In the genomic region with DNA sequence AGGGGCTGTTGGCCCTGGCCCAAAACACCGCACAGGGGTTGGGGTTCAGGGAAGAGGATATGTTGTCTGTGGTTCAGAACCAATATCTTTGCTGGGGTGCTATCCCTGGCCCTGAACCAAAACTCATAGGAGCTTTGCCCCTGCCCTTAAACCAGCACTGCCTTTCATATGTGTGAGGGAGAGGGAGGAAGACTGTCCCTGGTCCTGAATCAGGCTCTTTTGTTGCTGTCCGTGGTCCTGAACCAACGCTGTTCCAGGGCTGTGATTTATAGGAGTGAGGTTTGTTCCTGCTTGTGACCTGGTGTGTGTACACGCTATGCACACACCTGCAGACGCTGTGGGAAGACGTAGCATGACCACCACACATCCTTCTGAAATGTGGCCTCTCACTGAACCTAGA, we compare ENCODE assay signal across 8 mouse cellular contexts.
DNase-seq lines count a peak whose midpoint lies in the region; ATAC-seq lines count a peak whose summit lies in the region.

No protein-coding gene starts in this region.

- no peak overlapping the region for H3K9ac ChIP-seq in neural tube, embryonic 15.5 days (replicated peaks)
- H3K9ac ChIP-seq in limb, embryonic 15.5 days: no peak overlapping the region

- H3K36me3 ChIP-seq in neural tube, embryonic 15.5 days: no peaks in the 10 kb centered on the region
- H3K36me3 ChIP-seq in limb, embryonic 15.5 days: no peaks in the 10 kb centered on the region

- no peak overlapping the region for H3K4me2 ChIP-seq in neural tube, embryonic 15.5 days
- H3K4me2 ChIP-seq in limb, embryonic 15.5 days: no peak overlapping the region

- H3K4me3 ChIP-seq in neural tube, embryonic 15.5 days (replicated peaks): no peak overlapping the region
- no peak overlapping the region for H3K4me3 ChIP-seq in limb, embryonic 15.5 days

- peak; percentile 73 for DNase-seq in neural tube, embryonic 10.5 days (ENCODE audit: extremely low spot score, low spot score)
- peak; percentile 83 for DNase-seq in embryo, embryonic 10.5 days (ENCODE audit: low spot score)
- DNase-seq in heart, postnatal 36 days: peak; percentile 59 to 62
- DNase-seq in skeletal muscle tissue, adult 2 months (ENCODE audit: low read depth, low spot score): peak; percentile 22
- no peak for DNase-seq in layer of hippocampus, postnatal 36 days

- no peak overlapping the region for H3K27ac ChIP-seq in neural tube, embryonic 15.5 days (replicated peaks)
- H3K27ac ChIP-seq in limb, embryonic 15.5 days: no peak overlapping the region

- intact Hi-C loops in heart, postnatal 36 days (cut with DNase I): loop anchor here (10.0 kb wide), 1 partner anchor 120 kb away; no protein-coding TSS in a partner anchor

- ATAC-seq in neural tube, embryonic 15.5 days (ENCODE audit: low FRiP score): no peak
- peak; percentile 77 for ATAC-seq in limb, embryonic 15.5 days (ENCODE audit: insufficient number of reproducible peaks, low FRiP score, low TSS enrichment, low read depth)
- ATAC-seq in activated CD4-positive, CD25-positive, alpha-beta regulatory T cell, adult 4 months: no peak

- no peaks in the 10 kb centered on the region for H3K9me3 ChIP-seq in neural tube, embryonic 15.5 days (replicated peaks)
- H3K9me3 ChIP-seq in limb, embryonic 15.5 days: no peaks in the 10 kb centered on the region

- H3K4me1 ChIP-seq in neural tube, embryonic 15.5 days: peaks cover 35% of the 10 kb centered on the region
- no peaks in the 10 kb centered on the region for H3K4me1 ChIP-seq in limb, embryonic 15.5 days

- no peaks in the 10 kb centered on the region for H3K27me3 ChIP-seq in neural tube, embryonic 15.5 days (replicated peaks)
- H3K27me3 ChIP-seq in limb, embryonic 15.5 days: no peaks in the 10 kb centered on the region

- WGBS in neural tube, embryonic 15.5 days: 44% methylated on average over 6 of the region's 6 CpGs
- 36% methylated on average over 6 of the region's 6 CpGs for WGBS in limb, embryonic 15.5 days

Comparison
In these comparisons a context has a peak if more than half of its experiments do, and no peak if none do; other contexts are left out.
1. DNase-seq: peak in neural tube, embryonic 10.5 days (single experiment), embryo, embryonic 10.5 days (single experiment), heart, postnatal 36 days (2 of 2) and skeletal muscle tissue, adult 2 months (single experiment); none in layer of hippocampus, postnatal 36 days (0 of 2).